Mouse (Mus musculus): ENCODE data around the gene Spag8.
A peak's percentile ranks its signal among the peaks of the same experiment; 100 is the strongest.

Gene Spag8

DNA sequence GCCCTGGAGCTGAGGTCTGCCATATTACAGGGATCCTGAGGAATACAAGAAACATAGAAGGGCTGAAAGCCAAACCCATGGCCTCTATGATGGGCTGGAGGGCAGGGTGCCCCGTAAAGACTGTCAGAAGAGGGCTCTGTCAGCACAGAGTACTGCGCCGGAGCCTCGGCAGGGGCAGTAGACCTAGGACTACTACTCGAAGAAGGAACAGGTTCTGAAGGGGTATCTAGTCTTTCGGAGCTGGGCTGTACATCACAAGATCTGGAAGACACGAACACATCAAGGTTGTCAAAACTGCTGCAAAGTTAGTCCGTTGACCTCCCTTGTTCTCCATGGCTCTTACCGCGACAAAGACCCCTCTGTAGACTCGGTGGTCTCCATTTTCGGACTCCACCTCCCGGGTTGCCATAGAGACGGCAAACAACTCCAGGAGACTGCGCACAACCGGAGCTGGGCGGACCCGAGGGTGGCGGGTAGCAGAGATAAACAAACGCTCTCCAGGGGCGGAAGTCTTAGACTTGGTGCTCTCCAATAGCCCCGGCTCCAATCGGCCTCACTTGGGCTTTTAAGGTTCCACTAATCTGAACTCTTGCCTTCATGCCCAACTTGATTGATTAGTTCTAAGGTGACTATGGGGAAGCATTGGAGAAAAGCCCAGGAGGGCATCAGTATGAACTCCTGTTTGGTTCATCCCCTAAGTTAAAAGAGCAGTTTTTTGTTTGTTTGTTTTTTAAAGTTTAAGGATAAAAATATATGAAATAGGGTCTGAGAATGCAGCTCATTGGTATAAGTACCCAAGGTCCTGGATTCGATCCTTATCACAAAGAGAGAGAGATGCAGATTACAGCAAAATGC, at the start of gene Spag8:
Gene Spag8, minus strand, starts transcription at position 434 of the 855 bp plus-strand sequence.
- no peak for DNase-seq

DNA sequence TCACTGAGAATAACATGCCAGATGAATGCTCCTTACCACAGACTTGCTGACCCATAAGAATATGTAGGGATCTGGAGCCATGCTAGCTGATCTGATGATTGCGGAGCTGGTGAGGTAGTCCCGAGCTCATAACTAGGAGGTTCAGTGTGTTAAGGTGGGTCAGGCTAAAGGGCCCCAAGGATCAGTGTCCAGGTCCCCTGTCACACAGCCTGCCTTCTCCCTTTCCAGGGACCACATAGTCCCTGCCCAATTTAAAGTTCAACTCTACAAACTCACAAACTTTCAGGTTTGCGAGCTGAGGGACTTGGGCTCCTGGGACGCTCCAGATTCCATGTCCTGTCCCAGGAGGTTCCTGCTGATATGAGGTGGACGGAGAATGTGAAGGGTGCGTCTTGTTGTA, 47.3 kb upstream of the Spag8 start, which contains the start of gene Olfr70:
Gene Olfr70, minus strand, starts transcription at position 101 of the 400 bp plus-strand sequence.
- DNase-seq: no peak

DNA sequence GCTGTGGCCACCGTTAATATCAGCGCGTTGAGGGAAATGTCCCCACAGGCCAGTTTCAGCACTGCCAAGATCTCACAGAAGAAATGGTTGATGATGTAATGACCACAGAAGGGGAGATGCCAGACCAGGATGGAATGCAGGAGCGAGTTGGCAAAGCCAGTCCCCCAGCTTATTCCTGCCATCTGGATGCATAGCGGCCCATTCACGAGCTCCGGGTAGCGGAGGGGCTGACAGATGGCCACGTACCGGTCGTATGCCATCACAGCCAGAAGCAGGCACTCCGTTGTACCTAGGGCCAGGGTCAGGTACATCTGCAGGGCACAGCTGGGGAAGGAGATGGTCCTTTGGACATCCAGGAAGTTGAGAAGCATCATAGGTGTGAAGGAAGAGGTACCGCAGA, 43.2 kb upstream of the Spag8 start:
- DNase-seq: no peak

DNA sequence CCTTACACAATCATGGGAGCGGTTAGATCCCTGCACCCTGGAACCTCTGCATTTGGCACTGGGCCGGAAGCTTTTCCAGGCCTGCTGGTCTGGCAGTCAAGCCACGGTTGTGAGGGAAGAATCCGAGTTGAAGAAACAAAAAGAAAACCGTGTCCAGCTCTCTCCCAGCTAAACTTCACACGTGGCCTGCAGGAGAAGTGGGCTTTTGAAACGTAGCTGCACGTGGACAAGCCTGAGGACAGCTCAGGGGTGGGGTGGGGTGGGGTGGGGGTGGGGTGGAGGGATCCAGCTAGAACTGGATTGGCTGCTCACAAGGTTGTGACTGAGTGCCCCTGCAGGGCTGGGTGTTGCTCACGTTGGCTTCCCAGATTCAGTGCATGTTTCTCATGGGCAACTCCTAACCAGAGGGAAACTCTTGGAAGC, 41.9 kb upstream of the Spag8 start:
- no peak for DNase-seq

DNA sequence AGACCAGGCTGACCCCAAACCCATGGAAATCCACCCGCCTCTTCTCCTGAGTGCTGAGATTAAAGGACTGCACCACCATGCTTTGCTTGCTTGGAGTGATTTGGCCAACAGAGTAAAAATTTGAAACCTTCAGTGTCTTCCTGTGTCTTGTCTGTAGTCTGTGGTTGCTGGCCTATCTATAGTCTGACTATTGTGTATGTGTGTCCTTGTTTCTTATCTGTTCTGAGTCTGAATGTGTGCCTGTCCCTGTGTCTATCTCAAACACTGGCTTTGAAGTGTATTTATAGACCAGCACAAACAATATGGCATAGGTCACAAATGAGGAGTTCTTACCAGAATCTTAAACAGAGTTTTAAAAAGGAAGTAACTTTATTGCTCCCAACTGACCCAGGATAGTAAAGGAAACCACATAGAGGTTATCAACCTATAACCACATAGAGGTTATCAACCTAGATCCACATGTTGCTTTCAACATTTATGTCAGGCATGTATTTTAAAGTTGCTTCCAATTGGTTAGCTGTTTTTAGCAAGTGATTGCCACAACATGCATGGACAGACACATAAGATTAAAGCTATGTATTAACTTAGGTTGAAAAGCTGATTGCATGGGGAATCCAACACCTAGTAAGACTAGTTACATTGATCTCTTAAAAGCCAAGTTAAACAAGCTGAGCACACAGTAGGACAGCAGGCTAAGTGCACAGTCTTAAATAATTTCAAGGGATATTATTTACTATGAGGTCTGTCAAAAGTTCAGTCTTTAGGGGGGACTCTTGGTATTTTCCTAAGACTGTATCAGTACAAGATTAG, 41.2 kb upstream of the Spag8 start:
- no peak for DNase-seq

DNA sequence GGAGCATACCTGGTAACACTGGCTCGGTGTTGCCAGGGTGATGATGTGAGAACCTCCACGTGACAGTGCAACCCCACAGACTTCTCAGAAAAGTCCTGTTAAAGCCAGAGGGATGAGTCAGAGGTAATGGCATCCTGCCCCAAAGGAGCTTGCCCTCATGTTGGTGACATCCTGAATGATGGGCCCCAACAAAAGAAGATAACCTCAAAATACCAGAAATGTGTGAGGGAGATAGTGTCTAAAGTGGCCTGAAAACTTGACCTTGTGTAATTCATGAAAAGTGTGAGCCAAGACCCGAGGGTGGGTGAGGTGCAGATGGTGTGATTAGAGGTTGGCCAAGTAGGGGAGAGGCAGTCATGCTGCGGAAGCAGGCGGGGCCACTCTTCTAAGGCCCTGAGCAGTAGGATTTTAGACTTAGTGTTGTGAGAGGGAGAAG, 40.4 kb upstream of the Spag8 start:
- DNase-seq: no peak

DNA sequence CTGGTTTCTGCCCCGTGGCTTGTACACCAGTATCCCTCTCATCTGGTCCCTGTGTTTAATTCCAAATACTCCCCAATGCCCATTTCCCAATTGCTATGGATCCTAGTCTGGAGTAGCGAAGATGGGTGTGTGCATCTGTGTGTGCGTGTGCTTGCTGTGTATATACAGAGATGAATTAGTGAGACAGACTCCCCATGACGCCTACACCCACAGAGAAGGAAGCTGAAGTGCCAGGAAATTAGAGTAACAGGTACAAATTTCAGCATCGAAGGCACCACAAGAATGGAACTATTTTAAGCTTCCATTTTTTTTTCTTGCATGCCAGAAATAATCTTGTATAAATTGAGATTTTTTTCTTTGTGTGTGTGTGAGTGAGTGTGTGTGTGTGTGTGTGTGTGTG, 37.6 kb upstream of the Spag8 start:
- peak; percentile 27 for DNase-seq

DNA sequence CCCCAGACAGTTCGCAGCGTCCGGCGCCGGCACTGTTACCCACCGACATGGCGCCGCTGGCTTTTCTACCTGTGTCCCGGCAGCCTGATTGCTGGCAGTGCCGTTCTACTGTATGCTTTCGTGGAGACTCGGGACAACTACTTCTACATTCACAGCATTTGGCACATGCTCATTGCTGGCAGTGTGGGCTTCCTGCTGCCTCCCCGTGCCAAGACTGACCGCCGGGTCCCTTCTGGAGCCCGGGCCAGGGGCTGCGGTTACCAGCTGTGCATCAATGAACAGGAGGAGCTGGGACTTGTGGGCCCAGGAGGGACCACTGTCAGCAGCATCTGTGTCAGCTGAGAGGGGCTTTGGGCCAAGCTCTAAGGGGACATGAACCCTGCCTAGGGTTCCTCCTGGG, 36.6 kb upstream of the Spag8 start:
- no peak for DNase-seq

DNA sequence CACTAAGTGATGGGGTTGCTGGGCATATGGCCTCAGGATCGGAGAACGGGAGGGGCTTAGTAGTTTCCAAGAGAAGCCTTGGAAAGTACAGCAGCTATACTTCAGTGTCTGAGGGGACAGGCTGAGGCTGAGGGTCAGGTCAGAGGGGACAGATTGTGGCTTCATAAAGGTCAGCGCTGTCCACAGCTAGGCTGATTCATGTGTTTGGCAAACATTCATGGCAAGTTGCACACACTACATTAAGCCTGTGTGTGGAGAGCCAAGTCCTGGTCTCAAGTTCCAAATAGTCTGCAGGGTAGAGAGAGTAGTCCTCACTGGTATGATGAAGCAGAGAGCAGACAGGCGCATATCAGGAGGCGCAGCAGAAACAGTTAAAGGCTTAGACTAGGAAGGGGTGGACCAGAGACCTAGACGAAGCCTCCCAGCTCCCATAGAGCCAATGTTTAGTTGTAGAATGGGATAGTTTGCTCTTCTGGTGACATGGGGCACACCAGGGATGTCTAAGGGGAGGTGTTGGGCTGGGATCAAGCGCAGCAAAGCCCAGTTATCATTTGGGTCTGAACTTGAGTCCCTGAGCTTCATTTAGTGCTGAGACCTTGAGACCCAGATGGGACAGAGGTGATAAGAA, 26.1 kb upstream of the Spag8 start:
- DNase-seq: no peak

DNA sequence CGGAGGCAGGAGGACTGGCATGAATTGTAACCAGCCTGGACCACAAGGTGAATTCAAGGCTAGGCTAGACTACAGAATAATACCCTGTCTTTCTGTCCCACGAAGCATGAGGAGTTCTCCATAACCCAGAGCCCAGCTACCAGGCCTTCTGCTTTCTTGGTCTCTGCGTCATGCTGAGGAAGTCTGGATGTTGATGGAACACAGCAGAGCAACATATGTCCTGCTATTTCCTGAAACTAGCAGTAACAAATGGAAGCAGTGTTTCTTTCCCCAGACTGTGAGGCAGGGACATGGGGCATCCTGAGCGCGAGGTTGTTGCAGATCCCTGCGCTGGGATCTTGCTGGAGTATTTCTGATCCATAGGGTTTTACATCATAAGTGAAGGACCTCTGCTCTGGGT, 25.1 kb upstream of the Spag8 start:
- no peak for DNase-seq

DNA sequence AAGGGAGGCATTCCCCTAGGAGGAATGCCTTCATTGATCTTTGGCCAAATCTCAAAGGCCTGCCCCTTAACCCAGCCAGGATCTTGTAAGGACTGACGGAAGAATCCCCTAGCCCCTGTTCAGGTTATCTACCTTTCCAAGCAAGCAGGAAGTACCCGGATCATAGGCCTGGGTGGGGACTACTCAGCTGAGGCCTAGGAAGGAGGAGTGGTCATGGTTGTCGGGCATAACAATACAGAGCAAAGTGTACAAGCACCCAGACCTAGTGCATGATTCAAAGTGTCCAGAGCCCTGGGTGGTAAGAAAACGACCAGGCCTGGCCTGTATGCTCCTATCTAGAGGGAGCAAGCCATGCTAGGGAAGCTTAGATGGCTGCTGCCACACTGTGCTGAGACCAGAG, 22.2 kb upstream of the Spag8 start:
- DNase-seq: no peak

DNA sequence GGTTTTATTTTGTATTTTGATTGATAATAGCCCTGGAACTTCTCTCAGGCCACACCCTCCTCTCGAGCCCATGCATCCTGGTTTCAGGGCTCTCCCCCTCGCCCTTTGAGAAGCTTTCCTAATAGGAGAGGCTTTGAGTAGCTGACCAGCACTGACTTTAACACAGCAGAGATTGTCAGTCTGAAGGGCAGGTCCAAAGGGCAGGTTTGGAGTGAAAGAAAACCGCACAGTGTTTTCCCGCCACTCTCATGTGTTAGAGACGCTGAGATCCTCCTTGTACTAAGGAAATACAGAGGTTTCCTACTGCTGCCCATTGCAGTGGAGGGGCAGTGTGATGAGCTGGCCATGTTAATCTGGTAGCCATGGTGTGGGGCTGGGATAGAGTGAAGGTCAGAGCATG, 21.6 kb upstream of the Spag8 start:
- DNase-seq: no peak

DNA sequence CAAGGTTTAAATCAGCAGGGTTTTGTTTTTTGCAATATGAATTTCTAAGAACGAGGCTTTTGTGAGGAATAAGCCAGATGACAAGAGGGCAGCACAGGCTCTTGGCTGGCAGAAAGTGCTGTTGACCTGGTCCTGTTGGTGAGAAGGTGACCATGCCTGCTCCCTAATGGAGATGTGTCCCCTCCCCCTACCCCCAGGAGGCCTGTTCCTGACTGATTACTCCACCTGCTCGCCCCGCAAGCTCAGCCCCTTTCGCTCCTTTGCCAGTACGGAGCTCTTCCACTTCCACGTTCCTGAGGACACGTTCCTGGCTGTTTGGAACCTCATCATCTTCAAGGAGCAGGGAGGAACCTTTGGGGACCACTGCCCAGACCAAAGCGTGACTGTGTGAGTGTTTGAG, 20.3 kb upstream of the Spag8 start:
- DNase-seq: no peak

DNA sequence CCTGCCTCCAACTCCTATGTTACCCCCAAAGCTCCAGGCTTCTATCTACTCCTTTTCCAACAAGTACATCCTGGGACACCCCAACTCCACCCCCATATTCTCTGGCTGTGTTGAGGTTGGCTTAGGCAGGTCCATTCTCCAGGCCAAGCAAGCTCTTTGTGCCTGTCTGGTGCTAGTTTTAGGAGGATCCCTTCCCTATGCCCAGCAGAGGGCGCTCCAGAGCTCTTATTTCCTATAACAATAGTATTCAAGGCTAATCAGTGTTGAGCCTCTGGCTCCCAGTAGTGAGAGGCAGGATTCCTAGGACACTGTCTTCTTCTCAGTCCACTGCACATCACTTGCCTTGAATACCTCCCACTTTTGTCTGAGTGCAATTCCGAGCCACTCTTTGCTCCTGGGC, 18.7 kb upstream of the Spag8 start:
- peak; percentile 84 for DNase-seq

DNA sequence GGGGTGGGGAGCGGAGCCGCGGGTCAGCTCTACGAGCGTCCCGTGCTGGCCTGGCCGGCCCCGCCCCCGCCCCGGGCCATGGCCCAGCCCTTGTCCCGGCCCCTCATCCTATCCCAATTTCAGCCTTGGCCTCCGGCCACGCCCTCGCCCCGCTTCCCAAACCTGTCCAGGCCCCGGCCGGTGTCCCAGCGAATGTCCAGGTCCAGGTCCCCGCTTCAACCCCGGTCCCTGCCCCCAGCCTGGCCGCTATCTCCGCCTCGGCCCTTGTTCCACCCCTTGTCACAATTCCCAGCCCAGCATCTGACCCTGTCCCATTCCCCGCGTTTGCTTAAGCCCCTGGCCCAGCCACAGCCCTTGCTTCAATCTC, 16.0 kb upstream of the Spag8 start:
- DNase-seq: peak; percentile 38

DNA sequence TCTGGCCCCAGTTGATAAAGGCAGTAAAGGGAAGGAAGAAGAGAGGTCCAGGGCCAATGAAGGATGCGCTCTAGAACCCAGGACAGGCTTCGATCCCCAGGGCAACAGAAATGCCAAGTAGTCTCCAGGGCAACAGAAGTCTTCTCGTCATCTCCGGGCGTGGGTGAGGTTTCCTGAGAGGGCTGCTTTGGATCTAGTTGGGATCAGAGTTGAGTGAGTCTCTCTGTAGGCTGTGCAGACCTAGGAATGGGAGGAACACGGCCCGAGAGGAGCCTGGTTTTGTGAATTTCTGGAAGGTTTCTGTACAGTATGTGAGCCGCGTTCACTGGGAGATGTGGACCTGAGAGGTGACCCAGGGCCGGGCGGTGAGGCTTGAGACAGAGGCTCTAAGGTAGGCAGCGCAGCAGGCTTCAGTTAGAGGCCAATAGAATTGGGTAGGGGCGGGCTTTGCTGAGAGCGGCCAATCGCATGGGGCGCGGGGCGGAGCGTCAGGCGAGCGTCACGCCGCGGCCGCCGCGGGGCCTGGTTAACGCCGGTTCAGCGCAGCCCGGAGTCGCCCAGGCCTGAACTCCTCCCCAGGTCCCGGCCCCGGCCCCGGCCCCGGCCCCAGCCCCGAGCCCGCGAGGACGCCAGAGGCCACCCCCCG, 15.5 kb upstream of the Spag8 start, which contains the start of the genes Tmem8b and Fam221b:
Gene Tmem8b, plus strand, starts transcription at position 190 of the 646 bp plus-strand sequence.
Gene Fam221b, minus strand, starts transcription at position 364 of the 646 bp plus-strand sequence.
- peak; percentile 93 for DNase-seq

DNA sequence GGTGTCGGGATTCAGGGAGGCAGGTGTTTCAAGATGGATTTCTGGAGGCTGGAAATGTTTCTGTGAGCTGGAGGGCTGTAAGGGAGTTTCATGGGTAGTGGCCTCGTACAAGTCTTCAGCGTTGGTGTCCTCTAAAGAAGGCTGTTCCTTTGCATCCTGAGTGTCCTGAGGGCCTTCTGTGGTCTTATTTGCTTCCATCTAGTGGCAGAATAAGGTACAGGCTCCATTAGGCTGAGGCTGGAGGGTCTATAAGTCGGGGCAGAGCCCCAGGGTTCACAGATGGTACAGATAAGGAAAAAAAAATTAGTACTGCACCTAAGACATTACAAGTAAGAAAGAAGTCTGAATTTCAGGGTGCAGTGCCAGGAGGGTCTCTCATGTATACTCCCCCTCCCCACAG, 13.0 kb upstream of the Spag8 start:
- no peak for DNase-seq

DNA sequence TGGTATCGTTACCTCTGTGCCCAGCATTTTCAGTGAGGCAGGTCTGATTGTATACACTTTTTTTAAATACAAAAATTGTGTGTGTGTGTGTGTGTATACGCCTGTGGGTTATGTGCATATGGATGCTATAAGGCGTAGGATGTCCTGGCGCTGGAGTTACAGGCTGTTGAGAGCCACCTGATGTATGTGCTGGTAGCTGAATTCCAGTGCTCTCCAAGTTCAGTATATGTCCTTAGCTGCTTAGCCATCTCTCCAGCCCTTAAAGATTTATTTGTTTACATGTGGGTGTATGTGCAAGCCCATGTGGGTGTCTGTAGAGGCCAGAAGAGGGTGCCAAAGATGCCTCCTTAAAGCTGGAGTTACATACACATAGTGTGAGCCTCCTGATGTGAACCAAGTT, 3.8 kb upstream of the Spag8 start:
- no peak for DNase-seq

DNA sequence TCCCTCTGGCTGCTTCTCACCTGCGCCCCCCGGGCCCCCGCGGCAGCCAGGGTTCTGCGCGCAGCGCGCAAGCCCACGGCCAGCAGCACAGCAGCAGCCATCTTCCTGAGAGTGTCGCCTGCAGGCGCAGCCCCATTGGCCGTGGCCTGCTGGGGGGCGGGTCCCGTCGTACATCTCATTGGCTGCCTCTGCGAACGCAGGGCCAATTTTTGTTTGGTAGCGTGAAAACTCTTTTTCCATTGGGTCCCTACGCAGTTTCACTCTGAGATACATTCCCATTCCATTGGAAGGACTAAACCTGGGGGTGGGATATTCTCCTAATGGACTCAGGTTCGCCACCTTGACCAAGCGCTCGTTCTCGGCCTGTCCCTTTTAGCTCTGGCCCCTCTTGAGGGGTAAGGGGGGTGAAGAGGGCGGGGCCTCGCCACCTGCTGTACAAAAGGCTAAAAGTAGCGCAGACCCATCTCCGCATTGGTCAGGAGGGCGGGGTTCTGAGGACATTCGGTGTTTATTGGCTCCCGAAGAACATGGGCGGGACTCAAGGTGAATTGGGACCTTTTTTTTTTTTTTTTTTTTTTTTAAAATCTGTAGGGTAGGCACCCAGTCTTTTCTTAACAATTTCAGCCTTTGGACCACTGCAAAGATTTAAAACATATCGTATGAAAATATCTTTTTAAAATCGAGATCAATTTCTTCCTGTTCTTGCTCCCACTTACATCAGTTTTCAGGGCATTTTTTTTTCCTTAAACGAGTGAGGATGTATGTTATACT, 3.1 kb upstream of the Spag8 start, which contains the start of gene Hint2:
Gene Hint2, minus strand, starts transcription at position 128 of the 771 bp plus-strand sequence.
- peak; percentile 96 for DNase-seq

DNA sequence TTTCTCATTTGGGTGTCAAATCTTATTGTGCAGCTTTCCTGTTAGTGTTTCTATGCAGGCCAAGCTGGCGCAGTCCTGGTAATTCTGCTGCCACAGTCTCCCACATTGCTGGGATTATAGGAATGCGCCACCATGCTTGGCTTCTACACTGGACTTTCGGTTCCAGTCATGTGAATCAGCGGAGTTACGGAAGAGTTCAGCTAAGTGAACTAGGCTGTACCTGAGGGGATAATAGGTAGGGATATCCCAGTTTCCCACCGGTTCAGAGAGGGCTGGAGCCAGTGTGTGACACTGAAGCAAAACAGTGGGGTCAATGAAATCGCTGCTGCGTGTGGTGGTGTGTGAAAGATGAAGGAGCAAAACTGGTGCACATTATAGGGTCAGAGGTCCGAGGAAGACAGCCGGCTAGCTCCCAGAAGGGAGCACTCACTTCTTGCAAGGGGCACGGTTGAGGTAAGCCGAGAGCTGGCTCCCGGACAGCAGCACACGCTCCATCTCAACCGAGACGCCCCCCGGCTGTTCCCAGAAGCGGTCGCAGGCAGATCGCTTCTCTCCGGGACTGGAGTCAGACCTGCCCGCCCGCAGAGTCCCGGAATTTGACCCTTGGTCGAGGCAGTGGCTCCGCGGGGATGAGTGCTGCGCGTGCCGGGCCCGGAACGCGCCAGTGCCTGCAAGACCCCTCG, 2.4 kb upstream of the Spag8 start:
- DNase-seq: no peak

DNA sequence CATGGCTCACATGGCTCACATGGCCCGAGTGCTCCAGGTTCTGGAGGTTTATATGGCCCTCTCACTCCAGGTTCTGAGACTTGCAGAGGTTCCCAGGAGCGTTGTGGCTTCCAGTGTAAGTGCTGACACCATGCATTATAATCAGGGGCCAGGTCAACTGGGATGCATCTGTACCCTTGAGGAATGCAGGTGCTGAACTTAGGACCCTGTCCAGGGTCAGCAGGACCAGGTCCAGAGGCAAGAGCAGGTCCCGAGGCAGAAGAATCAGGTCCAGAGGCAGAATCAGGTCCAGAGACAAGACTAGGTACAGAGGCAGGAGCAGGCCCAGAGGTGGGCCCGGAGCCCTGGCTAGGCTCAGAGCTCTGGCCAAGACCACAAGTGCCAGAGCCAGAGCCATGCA, 668 bp downstream of the Spag8 start:
- DNase-seq: no peak

All from right cerebral cortex, adult 18-20 months (tissue).